16 mouse cellular contexts compared by ENCODE assay signal in genomic region chr13:21781639-21782038, GRCm38 (mm10). TPM values are rescaled to one million over a fixed set of nuclear protein-coding genes. Genes with fewer than 3 reads are reported as not detected.
DNase-seq lines count a peak whose midpoint lies in the region; ATAC-seq lines count a peak whose summit lies in the region.
"Had no signal": no experiment of that assay in that cellular context is flagged by ENCODE, and none has a peak within 500 bp of the region (broad histone marks: within the 10 kb centered on the region; RNA-seq: fewer than 3 reads in every experiment).

No protein-coding gene starts in this region.

- H3K4me3 ChIP-seq in kidney, embryonic 15.5 days (replicated peaks) = no peak overlapping the region
- H3K4me3 ChIP-seq in limb, embryonic 12.5 days (replicated peaks) = no peak overlapping the region

- H3K9ac ChIP-seq in kidney, embryonic 15.5 days = no peak overlapping the region
- H3K9ac ChIP-seq in limb, embryonic 12.5 days (replicated peaks) = no peak overlapping the region

- WGBS in kidney, embryonic 15.5 days = 96% methylated on average over 1 of the region's 1 CpGs
- 95% methylated on average over 1 of the region's 1 CpGs for WGBS in limb, embryonic 12.5 days

- no peaks in the 10 kb centered on the region for H3K27me3 ChIP-seq in kidney, embryonic 15.5 days
- H3K27me3 ChIP-seq in limb, embryonic 12.5 days = no peaks in the 10 kb centered on the region
- H3K27me3 ChIP-seq: forebrain, embryonic 13.5 days; limb, embryonic 15.5 days; megakaryocyte, embryonic 14.5 days had no signal

- H3K27ac ChIP-seq in kidney, embryonic 15.5 days = peak overlapping the region; percentile 45; the same call in 1 of the 2 replicates
- peak overlapping the region; percentile 53; the same call in 1 of the 2 replicates for H3K27ac ChIP-seq in limb, embryonic 12.5 days

- DNase-seq in embryo, embryonic 10.5 days (ENCODE audit: low spot score) = peak; percentile 31
- no peak for DNase-seq in embryo, embryonic 11 days
- DNase-seq in kidney, postnatal 10 days = no peak
- peak; percentile 32 for DNase-seq in A20 (ENCODE audit: low read depth, low spot score)
- DNase-seq in thymus, adult 18-20 months = no peak
- DNase-seq: cerebellum, postnatal 14 days; gastrocnemius, postnatal 14 days; heart, postnatal 36 days; kidney, adult 18-20 months had no signal

- no peak for ATAC-seq in kidney, embryonic 15.5 days (replicated peaks; ENCODE audit: low FRiP score)
- ATAC-seq in limb, embryonic 12.5 days (ENCODE audit: insufficient number of reproducible peaks, insufficient read depth, low FRiP score, low TSS enrichment, low read depth) = no peak
- no peak for ATAC-seq in granulocyte monocyte progenitor cell, adult 5-6 weeks (replicated peaks; ENCODE audit: poor library complexity, severe bottlenecking)
- ATAC-seq: forebrain, embryonic 13.5 days had no signal

- no peak overlapping the region for H3K4me2 ChIP-seq in kidney, embryonic 15.5 days
- peak overlapping the region; percentile 19; the same call in 1 of the 2 replicates for H3K4me2 ChIP-seq in limb, embryonic 12.5 days

- H3K9me3 ChIP-seq in kidney, embryonic 15.5 days (replicated peaks) = no peaks in the 10 kb centered on the region
- no peaks in the 10 kb centered on the region for H3K9me3 ChIP-seq in limb, embryonic 12.5 days
- H3K9me3 ChIP-seq: forebrain, embryonic 13.5 days; G1E; limb, embryonic 15.5 days; megakaryocyte, embryonic 14.5 days had no signal

- H3K36me3 ChIP-seq in kidney, embryonic 15.5 days = no peaks in the 10 kb centered on the region
- H3K36me3 ChIP-seq in limb, embryonic 12.5 days = no peaks in the 10 kb centered on the region
- H3K36me3 ChIP-seq: G1E; limb, embryonic 15.5 days had no signal

- H3K4me1 ChIP-seq in kidney, embryonic 15.5 days = peaks cover 38% of the 10 kb centered on the region
- H3K4me1 ChIP-seq in limb, embryonic 12.5 days (replicated peaks) = peaks cover 41% of the 10 kb centered on the region

RNA-seq across cellular contexts. Expression of gene Hist1h1b, which starts 1.2 kb away (rescaled TPM):
- 24.0 and 28.9 TPM in 2 replicates for polyA plus RNA-seq in kidney, embryonic 15.5 days (2015; fragmentation: Nextera tagmentation; extraction: Ambion mirVana)
- polyA plus RNA-seq in limb, embryonic 12.5 days (2016; fragmentation: Nextera tagmentation; extraction: Ambion mirVana) = 40.4 and 49.4 TPM in 2 replicates
- 278 and 329 TPM in 2 replicates for total RNA-seq in granulocyte monocyte progenitor cell, adult 5-6 weeks (2014; fragmentation: Nextera tagmentation)
- 1,634 and 1,715 TPM in 2 replicates for total RNA-seq in granulocyte monocyte progenitor cell, adult 5-6 weeks (2017)

RNA-seq across cellular contexts. Expression of gene Hist1h3i, which starts 1.5 kb away (rescaled TPM):
- polyA plus RNA-seq in kidney, embryonic 15.5 days (2015; fragmentation: Nextera tagmentation; extraction: Ambion mirVana) = 134 and 151 TPM in 2 replicates
- 163 and 202 TPM in 2 replicates for polyA plus RNA-seq in limb, embryonic 12.5 days (2016; fragmentation: Nextera tagmentation; extraction: Ambion mirVana)
- total RNA-seq in granulocyte monocyte progenitor cell, adult 5-6 weeks (2014; fragmentation: Nextera tagmentation) = 73.1 and 153 TPM in 2 replicates
- 268 and 310 TPM in 2 replicates for total RNA-seq in granulocyte monocyte progenitor cell, adult 5-6 weeks (2017)

RNA-seq across cellular contexts. Expression of gene Hist1h2an, which starts 5.4 kb away (rescaled TPM):
- polyA plus RNA-seq in kidney, embryonic 15.5 days (2015; fragmentation: Nextera tagmentation; extraction: Ambion mirVana) = 7.2 and 7.4 TPM in 2 replicates
- polyA plus RNA-seq in limb, embryonic 12.5 days (2016; fragmentation: Nextera tagmentation; extraction: Ambion mirVana) = 16.8 and 19.0 TPM in 2 replicates
- total RNA-seq in granulocyte monocyte progenitor cell, adult 5-6 weeks (2014; fragmentation: Nextera tagmentation) = 8.9 TPM in 1 of 2 replicates, not detected in the other
- total RNA-seq in granulocyte monocyte progenitor cell, adult 5-6 weeks (2017) = 984 and 1,144 TPM in 2 replicates

RNA-seq across cellular contexts. Expression of gene Hist1h2bp, which starts 5.6 kb away (rescaled TPM):
- 1.8 and 3.8 TPM in 2 replicates for polyA plus RNA-seq in kidney, embryonic 15.5 days (2015; fragmentation: Nextera tagmentation; extraction: Ambion mirVana)
- 1.5 and 3.9 TPM in 2 replicates for polyA plus RNA-seq in limb, embryonic 12.5 days (2016; fragmentation: Nextera tagmentation; extraction: Ambion mirVana)
- total RNA-seq in granulocyte monocyte progenitor cell, adult 5-6 weeks (2014; fragmentation: Nextera tagmentation) = 8.8 and 28.0 TPM in 2 replicates
- total RNA-seq in granulocyte monocyte progenitor cell, adult 5-6 weeks (2017) = 41.2 and 55.0 TPM in 2 replicates

RNA-seq across cellular contexts. Expression of gene Hist1h2bn, which starts 27.7 kb away (rescaled TPM):
- polyA plus RNA-seq in kidney, embryonic 15.5 days (2015; fragmentation: Nextera tagmentation; extraction: Ambion mirVana) = 2.2 and 6.0 TPM in 2 replicates
- 8.0 and 9.8 TPM in 2 replicates for polyA plus RNA-seq in limb, embryonic 12.5 days (2016; fragmentation: Nextera tagmentation; extraction: Ambion mirVana)
- total RNA-seq in granulocyte monocyte progenitor cell, adult 5-6 weeks (2014; fragmentation: Nextera tagmentation) = 168 and 218 TPM in 2 replicates
- total RNA-seq in granulocyte monocyte progenitor cell, adult 5-6 weeks (2017) = 1,437 and 1,878 TPM in 2 replicates

Comparison
In these comparisons a context has a peak if more than half of its experiments do, and no peak if none do; other contexts are left out.
1. DNase-seq: peak in embryo, embryonic 10.5 days (single experiment) and A20 (single experiment); none in embryo, embryonic 11 days (single experiment), kidney, postnatal 10 days (single experiment) and thymus, adult 18-20 months (0 of 2).